Mouse (Mus musculus): Measurements from ENCODE around the gene Gm3233.
"Not testable (repeated sequence)": the region's sequence is repeated elsewhere in the genome, so short reads cannot be mapped to it uniquely, and the experiment has no call there.

Gene Gm3233

GRCm38 (mm10) chr10:77728280-77728679 is 31.2 kb downstream of the Gm3233 start:
- DNase-seq (ENCODE audit: low spot score in 2 of 2), result no peak

GRCm38 (mm10) chr10:77726186-77726585 is 33.3 kb downstream of the Gm3233 start, which contains the start of gene Gm10100:
Gene Gm10100 (plus strand): TSS chr10:77726486.
- DNase-seq (ENCODE audit: low spot score in 2 of 2), result no peak

GRCm38 (mm10) chr10:77724855-77725254 is 34.6 kb downstream of the Gm3233 start:
- DNase-seq (ENCODE audit: low spot score in 2 of 2), result no peak

- not testable (repeated sequence) for DNase-seq (ENCODE audit: low spot score in 2 of 2)
Observed at GRCm38 (mm10) chr10:77720299-77720698, 39.2 kb downstream of the Gm3233 start, which contains the start of gene Krtap12-1. Gene Krtap12-1 (plus strand): TSS chr10:77720599.

- DNase-seq (ENCODE audit: low spot score in 2 of 2), result no peak
Observed at GRCm38 (mm10) chr10:77715507-77715906, 44.0 kb downstream of the Gm3233 start, which contains the start of gene Gm10142. Gene Gm10142 (plus strand): TSS chr10:77715807.

GRCm38 (mm10) chr10:77713734-77714133 is 45.7 kb downstream of the Gm3233 start:
- DNase-seq (ENCODE audit: low spot score in 2 of 2), result no peak

- not testable (repeated sequence) for DNase-seq (ENCODE audit: low spot score in 2 of 2)
Observed at GRCm38 (mm10) chr10:77711157-77711556, 48.3 kb downstream of the Gm3233 start, which contains the start of gene Gm10024. Gene Gm10024 (plus strand): TSS chr10:77711457.

GRCm38 (mm10) chr10:77709831-77710230 is 49.7 kb downstream of the Gm3233 start:
- no peak for DNase-seq (ENCODE audit: low spot score in 2 of 2)
